Mouse (Mus musculus) liver, embryonic 14.5 days (tissue): ENCODE results near the gene Ntn1. TPM values are rescaled to one million over a fixed set of nuclear protein-coding genes. Genes with fewer than 3 reads are reported as not detected.

Experiments
- ATAC-seq: fragments of 200-750 bp; cut with Nextera tagmentation; 2 replicates; pipeline ENCODE4 v1.8.0; 2017; ENCODE audit warnings: moderate number of reproducible peaks, mild to moderate bottlenecking, moderate library complexity; ENCODE audit not compliant: insufficient read depth
- DNase-seq, 3 experiments: peaks; one replicate each; pipeline ENCODE4 v3.0.0-alpha.2; 2012 to 2013; ENCODE audit warnings: low read depth in 3 of 3, low spot score in 3 of 3
- H3K27ac ChIP-seq: fragments of 300-500 bp; sonication (generic); 2 replicates; pipeline ENCODE4 v1.5.1; 2014; ENCODE audit warnings: moderate library complexity, mild to moderate bottlenecking, control low read depth, inconsistent platforms
- H3K27me3 ChIP-seq: fragments of 300-500 bp; sonication (generic); 2 replicates; pipeline ENCODE4 v1.6.1; 2014; ENCODE audit warnings: mild to moderate bottlenecking, low read length, moderate library complexity; ENCODE audit not compliant: control insufficient read depth, insufficient read depth
- H3K36me3 ChIP-seq: fragments of 300-500 bp; sonication (generic); replicated peaks from 2 replicates; pipeline ENCODE4 v1.6.1; 2014; ENCODE audit warnings: low read depth; ENCODE audit not compliant: control insufficient read depth, insufficient read depth
- H3K4me1 ChIP-seq, 2 experiments: fragments of 200-500 bp in 1 of 2; fragments of 300-500 bp in 1 of 2; sonication (generic) in 1 of 2; replicated peaks; 2 replicates each; pipeline ENCODE4 v1.6.1; 2012 to 2014; ENCODE audit warnings: antibody characterized with exemption in 1 of 2, inconsistent platforms in 1 of 2, low read length in 1 of 2; ENCODE audit not compliant: control insufficient read depth in 2 of 2, insufficient read depth in 2 of 2
- H3K4me2 ChIP-seq: fragments of 300-500 bp; sonication (generic); 2 replicates; pipeline ENCODE4 v1.6.1; 2014; ENCODE audit warnings: low read depth, mild to moderate bottlenecking, control low read depth, moderate library complexity
- H3K4me3 ChIP-seq, 2 experiments: fragments of 200-500 bp in 1 of 2; fragments of 300-500 bp in 1 of 2; sonication (generic) in 1 of 2; 2 replicates each; pipeline ENCODE4 v1.5.1; 2012 to 2014; ENCODE audit warnings: low read depth in 2 of 2, low read length in 2 of 2, mild to moderate bottlenecking in 2 of 2, control low read depth in 1 of 2, inconsistent platforms in 1 of 2, moderate library complexity in 1 of 2; ENCODE audit not compliant: insufficient read depth in 1 of 2
- H3K9ac ChIP-seq: fragments of 300-500 bp; sonication (generic); replicated peaks from 2 replicates; pipeline ENCODE4 v1.6.1; 2014; ENCODE audit warnings: mild to moderate bottlenecking, control low read depth, moderate library complexity
- H3K9me3 ChIP-seq: fragments of 300-500 bp; sonication (generic); 2 replicates; pipeline ENCODE4 v1.6.1; 2016; ENCODE audit warnings: low read length, mixed read lengths; ENCODE audit not compliant: control insufficient read depth
- CTCF ChIP-seq: IDR thresholded peaks from 2 replicates; pipeline ENCODE4 v1.5.1; 2016; ENCODE audit warnings: antibody characterized with exemption, low read depth, control low read depth
- EP300 ChIP-seq: IDR thresholded peaks from 2 replicates; pipeline ENCODE4 v1.6.1; 2016; ENCODE audit warnings: antibody characterized with exemption, low read depth
- WGBS: fragments of 180-500 bp; shearing (Covaris S2); extraction: QIAGEN DNeasy Blood & Tissue Kit; methylation state at CpG from one replicate; pipeline ENCODE4 v1.1.7; 2014; ENCODE audit not compliant: insufficient replicate concordance; 5-methylcytosine and 5-hydroxymethylcytosine counted together
- polyA plus RNA-seq, 2 experiments: library from polyadenylated mRNA; depleted of rRNA in 1 of 2; stranded (reverse) in 1 of 2; unstranded in 1 of 2; fragments of >200 nt; fragmentation: Nextera tagmentation in 1 of 2; extraction: Ambion mirVana in 1 of 2; gene quantifications; 2 replicates each; pipeline versions ENCODE4 v1.2.1 to v1.2.3; 2012 to 2014

Gene Ntn1
- polyA plus RNA-seq, 2 experiments: 0.06 to 0.15 TPM

GRCm38 (mm10) chr11:68185647-68186046 lies 215.0 kb downstream of the Ntn1 start:
- no peaks in the 10 kb centered on the region for H3K36me3 ChIP-seq
- DNase-seq (no peak), ATAC-seq (no peak)
- no peak overlapping the region for H3K27ac ChIP-seq
- H3K4me1 ChIP-seq: no peaks in the 10 kb centered on the region
- H3K9ac ChIP-seq: no peak overlapping the region
- no peaks in the 10 kb centered on the region for H3K9me3 ChIP-seq
- H3K4me2 ChIP-seq: no peak overlapping the region
- no peak overlapping the region for H3K4me3 ChIP-seq
- TF ChIP-seq CTCF: no peak
- no peak for TF ChIP-seq EP300
- H3K27me3 ChIP-seq: no peaks in the 10 kb centered on the region
- WGBS: 79% methylated on average over 3 of the region's 3 CpGs

- ATAC-seq: no peak
- Histone ChIP-seq H3K27ac (no peak overlapping the region), H3K4me1 (no peaks in the 10 kb centered on the region), H3K9me3 (no peaks in the 10 kb centered on the region), H3K36me3 (no peaks in the 10 kb centered on the region), H3K4me3 (no peak overlapping the region), H3K27me3 (no peaks in the 10 kb centered on the region), H3K4me2 (no peak overlapping the region), H3K9ac (no peak overlapping the region)
- WGBS: 51% methylated on average over 7 of the region's 7 CpGs
- TF ChIP-seq CTCF (no peak), EP300 (no peak)
- DNase-seq: no peak
Observed at GRCm38 (mm10) chr11:68177415-68177814, 223.2 kb downstream of the Ntn1 start.

- Histone ChIP-seq H3K4me2 (no peak overlapping the region), H3K4me3 (no peak overlapping the region), H3K27me3 (no peaks in the 10 kb centered on the region), H3K9me3 (no peaks in the 10 kb centered on the region), H3K4me1 (no peaks in the 10 kb centered on the region), H3K9ac (no peak overlapping the region), H3K27ac (no peak overlapping the region), H3K36me3 (no peaks in the 10 kb centered on the region)
- DNase-seq (peak in 1 of 3 experiments; percentile 4), ATAC-seq (no peak)
- TF ChIP-seq CTCF: no peak
- TF ChIP-seq EP300: no peak
- 42% methylated on average over 4 of the region's 4 CpGs for WGBS
Observed at GRCm38 (mm10) chr11:68176550-68176949, 224.1 kb downstream of the Ntn1 start.

- H3K4me1 ChIP-seq: no peaks in the 10 kb centered on the region
- H3K27me3 ChIP-seq: no peaks in the 10 kb centered on the region
- H3K4me2 ChIP-seq: no peak overlapping the region
- H3K36me3 ChIP-seq: no peaks in the 10 kb centered on the region
- no peak for ATAC-seq
- 62% methylated on average over 4 of the region's 4 CpGs for WGBS
- H3K27ac ChIP-seq: no peak overlapping the region
- TF ChIP-seq EP300 (no peak), CTCF (no peak)
- H3K4me3 ChIP-seq: no peak overlapping the region
- DNase-seq: no peak
- H3K9me3 ChIP-seq: no peaks in the 10 kb centered on the region
- no peak overlapping the region for H3K9ac ChIP-seq
Observed at GRCm38 (mm10) chr11:68172648-68173045, 228.0 kb downstream of the Ntn1 start.

- ATAC-seq: no peak
- no peak overlapping the region for H3K9ac ChIP-seq
- no peaks in the 10 kb centered on the region for H3K27me3 ChIP-seq
- DNase-seq: no peak
- no peak overlapping the region for H3K27ac ChIP-seq
- no peaks in the 10 kb centered on the region for H3K4me1 ChIP-seq
- WGBS: 57% methylated on average over 7 of the region's 7 CpGs
- no peaks in the 10 kb centered on the region for H3K9me3 ChIP-seq
- no peak overlapping the region for H3K4me2 ChIP-seq
- H3K36me3 ChIP-seq: no peaks in the 10 kb centered on the region
- no peak overlapping the region for H3K4me3 ChIP-seq
- TF ChIP-seq CTCF (no peak), EP300 (no peak)
Observed at GRCm38 (mm10) chr11:68171973-68172647, 228.5 kb downstream of the Ntn1 start.
